Mouse (Mus musculus): ENCODE results near the gene 4430402I18Rik. TPM values are rescaled to one million over a fixed set of nuclear protein-coding genes. Genes with fewer than 3 reads are reported as not detected.
"Not testable (repeated sequence)": the region's sequence is repeated elsewhere in the genome, so short reads cannot be mapped to it uniquely, and the experiment has no call there.

4430402I18Rik gene
- polyA plus RNA-seq (2012; ENCODE audit: insufficient read depth, insufficient read length, missing spikeins) = 0.45 and 0.87 TPM in 2 replicates

DNA sequence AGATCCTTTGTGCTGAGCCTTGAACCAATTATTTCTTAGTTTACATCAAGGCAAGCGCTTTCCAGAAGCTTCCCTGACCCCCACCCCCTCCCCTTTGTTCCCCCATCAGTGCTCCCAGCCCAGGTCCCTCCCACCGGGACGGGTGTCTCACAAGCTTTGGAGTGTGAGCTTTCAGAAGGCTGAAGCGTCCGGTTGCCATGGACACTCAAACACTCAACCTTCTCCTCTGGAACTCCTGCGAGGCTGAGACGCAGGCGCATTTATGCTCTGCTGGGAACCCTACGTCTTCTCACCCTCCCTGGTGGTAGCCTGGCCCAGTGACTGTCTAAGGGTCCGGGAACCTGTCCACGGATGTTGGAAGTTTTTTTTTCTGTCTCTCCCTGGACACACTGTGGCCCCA, at the start of gene 4430402I18Rik:
Gene 4430402I18Rik (minus strand): TSS at position 149 of the 400 bp plus-strand sequence.
- Histone ChIP-seq H3K27ac (ENCODE audit: insufficient read depth, low read depth, low read length) (no peak within 1 kb of the TSS), H3K4me1 (ENCODE audit: control insufficient read depth, insufficient read depth, low read length) (peaks cover 14% of the 10 kb centered on the region), H3K4me3 (ENCODE audit: insufficient read depth, low read length) (no peak within 1 kb of the TSS)
- TF ChIP-seq POLR2A (IDR thresholded peaks at IDR 0.05; ENCODE audit: borderline replicate concordance, low read depth, low read length) (no peak), CTCF (IDR thresholded peaks at IDR 0.05; ENCODE audit: low read depth, low read length) (no peak)

DNA sequence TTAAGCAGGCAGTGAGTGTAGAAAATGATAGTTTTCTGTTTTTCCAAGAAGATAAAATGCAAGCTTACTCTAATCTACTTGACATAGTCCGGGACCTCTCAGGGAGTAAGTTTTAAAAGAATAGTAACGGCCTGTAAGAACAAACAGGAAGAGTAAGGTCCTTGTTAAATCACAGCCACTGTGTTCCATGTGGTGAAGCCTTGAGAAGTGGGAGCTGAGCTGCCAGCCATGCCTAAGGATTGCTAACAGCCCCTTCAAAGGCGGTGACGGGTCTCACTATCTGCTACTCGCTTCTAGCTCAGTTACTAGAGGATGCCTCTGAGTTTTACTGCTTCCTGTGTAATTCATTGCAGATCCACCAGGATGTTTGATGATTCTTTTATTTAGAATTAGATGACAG, 49.2 kb upstream of the 4430402I18Rik start:
- no peaks in the 10 kb centered on the region for H3K4me1 ChIP-seq (ENCODE audit: control insufficient read depth, insufficient read depth, low read length)
- H3K4me3 ChIP-seq (ENCODE audit: insufficient read depth, low read length) = no peak overlapping the region
- no peak for TF ChIP-seq POLR2A (IDR thresholded peaks at IDR 0.05; ENCODE audit: borderline replicate concordance, low read depth, low read length)
- TF ChIP-seq CTCF (IDR thresholded peaks at IDR 0.05; ENCODE audit: low read depth, low read length) = no peak
- no peak overlapping the region for H3K27ac ChIP-seq (ENCODE audit: insufficient read depth, low read depth, low read length)

DNA sequence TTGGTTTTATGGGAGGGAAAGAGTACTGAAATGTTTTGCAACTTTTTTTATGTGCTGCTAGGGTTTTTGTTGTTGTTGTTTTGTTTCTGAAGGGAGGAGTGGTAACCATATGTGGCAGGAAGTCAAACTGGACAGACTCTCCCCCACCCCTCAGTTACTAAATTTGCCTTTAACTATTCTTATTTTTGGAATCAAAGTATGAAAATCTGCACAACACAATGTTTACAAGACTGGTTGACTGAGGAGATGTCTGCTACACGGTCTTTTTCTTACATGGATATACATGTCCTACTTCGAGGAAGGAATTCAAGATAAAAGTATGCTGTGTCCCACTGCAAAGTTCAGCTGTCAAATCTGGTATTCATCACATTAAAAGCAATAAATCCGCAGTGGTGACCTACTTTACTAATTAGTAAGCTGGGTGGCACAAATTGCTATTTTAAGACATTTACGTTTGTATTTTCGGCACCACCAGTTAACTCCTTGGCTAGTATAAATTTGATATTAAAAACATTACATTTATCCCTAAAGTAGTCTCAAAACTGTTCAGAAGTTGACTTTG, 48.7 kb upstream of the 4430402I18Rik start:
- Histone ChIP-seq H3K4me1 (ENCODE audit: control insufficient read depth, insufficient read depth, low read length) (no peaks in the 10 kb centered on the region), H3K4me3 (ENCODE audit: insufficient read depth, low read length) (no peak overlapping the region), H3K27ac (ENCODE audit: insufficient read depth, low read depth, low read length) (no peak overlapping the region)
- TF ChIP-seq CTCF (IDR thresholded peaks at IDR 0.05; ENCODE audit: low read depth, low read length) (no peak), POLR2A (IDR thresholded peaks at IDR 0.05; ENCODE audit: borderline replicate concordance, low read depth, low read length) (no peak)

DNA sequence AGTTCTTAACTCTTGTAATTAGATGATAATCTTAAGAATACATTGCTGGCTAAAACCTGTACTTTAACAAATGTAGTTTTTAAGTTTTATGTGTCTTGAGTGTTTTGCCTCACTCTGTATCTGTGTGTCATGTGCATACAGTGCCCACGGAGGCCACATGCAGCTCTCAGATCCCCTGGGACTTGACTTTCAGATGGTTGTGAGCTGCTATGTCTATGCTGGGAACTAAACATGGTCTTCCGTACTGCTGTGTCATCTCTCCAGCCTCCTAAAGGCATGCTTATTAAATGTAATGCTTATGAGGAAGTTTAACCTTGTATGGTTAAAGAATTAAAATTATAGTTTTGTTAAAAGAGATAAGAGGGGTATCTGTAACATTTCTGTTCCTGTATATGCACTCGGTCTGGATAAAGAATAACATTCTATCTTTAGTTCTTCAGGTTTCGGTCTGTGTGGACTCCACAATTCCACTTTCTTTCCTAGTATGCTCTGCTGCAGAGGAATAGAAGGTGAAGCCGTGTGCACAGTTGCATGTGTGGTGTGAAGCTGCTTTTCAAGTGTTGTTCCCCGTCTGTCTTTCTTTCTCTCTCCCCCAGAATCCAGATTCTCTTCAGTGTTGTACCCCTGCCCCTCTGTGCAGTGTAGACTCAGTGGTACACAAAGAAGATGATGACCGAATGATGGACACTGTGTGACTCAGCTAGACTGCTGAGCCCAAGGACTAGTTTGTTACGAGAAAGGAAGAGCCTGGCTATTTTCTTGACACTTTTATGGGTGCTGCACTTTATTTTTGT, 48.0 kb upstream of the 4430402I18Rik start:
- Histone ChIP-seq H3K27ac (ENCODE audit: insufficient read depth, low read depth, low read length) (no peak overlapping the region), H3K4me1 (ENCODE audit: control insufficient read depth, insufficient read depth, low read length) (no peaks in the 10 kb centered on the region), H3K4me3 (ENCODE audit: insufficient read depth, low read length) (no peak overlapping the region)
- no peak for TF ChIP-seq POLR2A (IDR thresholded peaks at IDR 0.05; ENCODE audit: borderline replicate concordance, low read depth, low read length)
- no peak for TF ChIP-seq CTCF (IDR thresholded peaks at IDR 0.05; ENCODE audit: low read depth, low read length)

DNA sequence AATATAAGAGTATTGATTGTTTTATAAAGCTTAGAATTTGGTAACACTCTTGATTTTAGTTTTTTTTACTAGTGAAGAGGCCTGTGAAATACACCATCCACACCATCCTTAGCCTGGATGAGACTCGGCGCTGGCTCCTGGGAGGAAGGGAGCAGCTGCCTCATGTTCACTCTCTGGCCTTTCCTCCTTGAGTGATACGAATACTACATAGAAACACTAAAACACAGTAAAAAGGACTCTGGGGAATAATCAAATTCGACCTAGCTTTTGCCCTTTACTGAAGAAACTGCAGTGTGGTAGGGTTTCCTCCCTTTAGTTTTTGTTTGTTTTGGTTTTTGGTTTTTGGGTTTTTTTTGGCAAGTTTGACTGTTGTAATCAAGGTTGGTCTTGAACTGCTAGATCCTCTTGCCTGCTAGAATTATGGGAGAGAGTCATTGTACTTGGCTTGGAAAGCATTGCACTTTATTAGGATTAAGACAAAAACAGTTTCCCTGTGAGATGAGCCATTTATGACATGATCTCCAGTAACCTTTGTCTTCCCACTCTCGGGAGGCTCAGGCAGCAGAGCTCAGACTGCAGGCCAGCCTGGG, 47.0 kb upstream of the 4430402I18Rik start:
- TF ChIP-seq POLR2A (IDR thresholded peaks at IDR 0.05; ENCODE audit: borderline replicate concordance, low read depth, low read length) (no peak), CTCF (IDR thresholded peaks at IDR 0.05; ENCODE audit: low read depth, low read length) (no peak)
- Histone ChIP-seq H3K4me1 (ENCODE audit: control insufficient read depth, insufficient read depth, low read length) (no peaks in the 10 kb centered on the region), H3K4me3 (ENCODE audit: insufficient read depth, low read length) (no peak overlapping the region), H3K27ac (ENCODE audit: insufficient read depth, low read depth, low read length) (no peak overlapping the region)

DNA sequence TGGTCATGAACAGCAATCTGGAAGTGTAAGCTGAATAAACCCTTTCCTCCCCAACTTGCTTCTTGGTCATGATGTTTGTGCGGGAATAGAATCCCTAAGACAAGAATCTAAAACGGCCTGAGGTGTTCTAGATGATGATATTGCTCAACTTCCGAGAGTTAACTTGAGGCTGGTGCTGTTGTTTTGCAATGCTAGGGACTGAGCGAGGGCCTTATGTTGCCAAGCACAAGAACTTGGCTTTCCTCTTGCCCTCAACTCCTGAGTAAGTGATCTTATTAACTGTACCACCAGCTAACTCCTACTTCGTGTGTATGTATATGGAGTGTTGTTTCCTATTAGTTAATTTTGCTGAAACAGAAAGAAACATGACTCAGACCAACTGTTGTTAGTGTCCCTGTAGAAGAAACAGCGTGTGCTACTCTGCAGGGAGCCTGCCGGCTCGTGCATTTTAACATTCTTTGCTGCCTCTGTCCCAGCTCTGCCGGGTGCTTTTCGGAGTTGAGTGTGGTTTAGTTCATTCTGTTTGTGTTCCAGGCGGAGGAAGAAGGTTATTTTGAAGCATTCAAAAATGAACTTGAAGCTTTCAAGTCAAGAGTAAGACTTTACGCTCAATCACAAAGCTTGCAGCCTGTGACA, 43.9 kb upstream of the 4430402I18Rik start:
- Histone ChIP-seq H3K27ac (ENCODE audit: insufficient read depth, low read depth, low read length) (no peak overlapping the region), H3K4me3 (ENCODE audit: insufficient read depth, low read length) (no peak overlapping the region), H3K4me1 (ENCODE audit: control insufficient read depth, insufficient read depth, low read length) (no peaks in the 10 kb centered on the region)
- no peak for TF ChIP-seq CTCF (IDR thresholded peaks at IDR 0.05; ENCODE audit: low read depth, low read length)
- TF ChIP-seq POLR2A (IDR thresholded peaks at IDR 0.05; ENCODE audit: borderline replicate concordance, low read depth, low read length) = no peak

DNA sequence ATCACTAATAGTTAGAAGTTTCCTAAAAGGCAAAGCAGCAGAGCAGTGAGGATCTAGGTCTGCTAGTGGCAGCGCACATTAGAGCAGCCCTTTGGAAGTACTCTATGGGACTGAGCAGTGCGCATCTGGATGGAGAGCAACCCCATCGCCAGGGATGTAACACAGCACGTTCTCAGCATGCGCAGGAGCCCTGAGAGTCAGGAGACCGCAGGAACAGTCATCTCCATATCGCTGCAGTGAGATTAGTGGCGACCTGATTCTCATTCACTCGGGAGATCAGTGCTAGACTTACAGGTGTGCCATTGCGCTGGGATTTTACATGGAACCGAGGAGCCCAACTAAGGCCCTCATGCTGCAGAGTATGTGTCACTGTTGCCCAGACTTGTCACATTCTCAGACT, 41.4 kb upstream of the 4430402I18Rik start:
- Histone ChIP-seq H3K27ac (ENCODE audit: insufficient read depth, low read depth, low read length) (no peak overlapping the region), H3K4me1 (ENCODE audit: control insufficient read depth, insufficient read depth, low read length) (no peaks in the 10 kb centered on the region), H3K4me3 (ENCODE audit: insufficient read depth, low read length) (no peak overlapping the region)
- TF ChIP-seq POLR2A (IDR thresholded peaks at IDR 0.05; ENCODE audit: borderline replicate concordance, low read depth, low read length) (no peak), CTCF (IDR thresholded peaks at IDR 0.05; ENCODE audit: low read depth, low read length) (no peak)

DNA sequence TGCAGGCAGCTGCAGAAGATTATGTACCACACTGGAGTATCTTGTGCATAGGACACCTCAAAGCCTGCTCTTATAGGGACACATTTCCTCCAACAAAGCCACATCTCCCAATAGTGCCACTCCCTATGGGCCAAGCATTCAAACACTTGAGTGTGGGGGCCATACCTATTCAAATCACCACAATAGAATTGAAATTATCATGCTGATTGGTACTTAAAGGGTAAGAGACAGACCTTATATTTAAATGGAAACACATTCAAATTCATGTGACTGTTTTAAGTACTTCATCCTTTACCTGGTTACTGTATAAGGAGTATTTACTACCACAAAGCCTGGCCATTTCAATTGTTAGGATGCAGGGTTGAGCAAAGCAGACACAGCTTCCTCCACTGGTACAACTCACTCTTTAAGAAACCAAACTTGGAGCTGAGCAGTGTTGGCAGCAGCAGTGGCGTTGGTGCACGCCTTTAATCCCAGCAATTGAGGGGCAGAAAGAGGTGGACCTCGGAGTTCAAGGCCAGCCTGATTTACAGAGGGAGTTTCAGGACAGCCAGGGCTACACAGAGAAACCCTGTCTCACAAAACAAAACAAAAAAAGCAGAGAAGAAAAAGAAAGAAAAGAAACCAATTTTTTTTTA, 40.6 kb upstream of the 4430402I18Rik start:
- H3K4me1 ChIP-seq (ENCODE audit: control insufficient read depth, insufficient read depth, low read length) = no peaks in the 10 kb centered on the region
- H3K4me3 ChIP-seq (ENCODE audit: insufficient read depth, low read length) = no peak overlapping the region
- no peak overlapping the region for H3K27ac ChIP-seq (ENCODE audit: insufficient read depth, low read depth, low read length)
- no peak for TF ChIP-seq POLR2A (IDR thresholded peaks at IDR 0.05; ENCODE audit: borderline replicate concordance, low read depth, low read length)
- no peak for TF ChIP-seq CTCF (IDR thresholded peaks at IDR 0.05; ENCODE audit: low read depth, low read length)

DNA sequence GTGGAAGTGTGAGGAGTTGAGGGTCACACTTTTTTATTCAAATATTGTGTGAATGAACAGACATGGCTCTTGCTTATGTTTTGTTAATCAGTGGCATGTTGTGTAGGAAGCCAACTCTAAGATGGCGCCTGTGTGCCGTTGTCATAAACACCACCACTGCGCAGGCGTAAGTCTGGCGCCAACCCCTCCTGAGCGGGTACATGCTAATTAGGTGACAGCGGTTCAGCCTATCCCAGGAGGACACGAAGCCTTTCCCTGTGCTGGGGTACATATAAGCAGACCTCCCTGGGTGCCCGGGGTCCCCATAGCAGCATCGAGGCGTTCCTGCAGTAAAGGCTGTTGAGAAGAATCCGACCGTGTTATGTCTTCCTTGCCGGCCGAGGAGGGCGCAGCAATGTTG, 32.7 kb upstream of the 4430402I18Rik start:
- H3K4me1 ChIP-seq (ENCODE audit: control insufficient read depth, insufficient read depth, low read length); H3K27ac ChIP-seq (ENCODE audit: insufficient read depth, low read depth, low read length); H3K4me3 ChIP-seq (ENCODE audit: insufficient read depth, low read length): not testable (repeated sequence)
